Mouse (Mus musculus): ENCODE data around the gene A4galt.

GRCm38 (mm10) chr15:83284828-83285227, 33.3 kb upstream of the A4galt start:
- no peak for TF ChIP-seq CTCF (IDR thresholded peaks at IDR 0.05; ENCODE audit: extremely low read depth, insufficient read depth, insufficient read length, insufficient replicate concordance)
- no peak for TF ChIP-seq POLR2A (IDR thresholded peaks at IDR 0.05; ENCODE audit: low read depth, low read length)
